Mouse (Mus musculus): ENCODE measurements around the gene Avpr1b.

The Avpr1b gene

DNA sequence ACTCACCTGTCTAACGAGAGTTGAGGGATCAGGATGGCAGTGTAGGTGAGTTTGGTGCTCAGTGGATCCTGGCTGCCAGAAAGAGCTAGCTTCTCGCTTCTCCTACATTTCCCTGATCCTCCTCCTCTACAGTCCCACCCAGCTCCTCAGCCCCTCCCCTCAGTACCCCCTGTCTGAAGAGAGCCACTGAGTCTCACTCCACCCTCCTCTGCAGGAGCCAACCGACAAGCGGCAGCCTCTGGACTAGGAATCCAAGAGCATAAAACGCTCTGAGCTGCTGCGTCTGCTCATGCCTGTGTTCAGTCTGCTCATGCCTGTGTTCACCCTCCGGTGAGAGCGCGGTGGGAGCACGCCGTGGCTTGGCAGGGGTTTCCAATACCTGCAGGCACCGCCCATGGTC, at the start of gene Avpr1b:
Gene Avpr1b (plus strand): TSS at position 335 of the 400 bp plus-strand sequence.
- DNase-seq (ENCODE audit: low read depth, low spot score) = no peak

- DNase-seq (ENCODE audit: low read depth, low spot score) = no peak
These were observed 47.1 kb upstream of the Avpr1b start for GRCm38 (mm10) chr1:131551956-131552355.

DNA sequence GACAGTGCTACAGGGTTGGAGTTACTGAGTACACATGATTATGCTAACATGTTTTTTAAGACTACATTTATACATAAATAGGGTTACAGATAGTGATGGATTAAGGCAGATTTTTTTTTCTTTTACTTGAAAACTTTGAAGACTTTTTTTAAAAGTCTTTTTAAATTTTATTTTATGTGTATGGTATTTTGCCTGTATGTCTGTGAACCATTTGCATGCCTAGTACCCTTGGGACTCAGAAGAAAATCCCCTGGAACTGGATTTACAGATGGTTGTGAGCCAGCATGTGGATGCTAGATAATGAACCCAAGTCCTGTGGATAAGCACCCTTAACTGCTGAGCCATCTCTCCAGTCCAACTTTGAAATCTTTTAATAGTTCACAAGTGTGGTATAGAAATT, 45.6 kb upstream of the Avpr1b start:
- DNase-seq (ENCODE audit: low read depth, low spot score) = no peak

DNA sequence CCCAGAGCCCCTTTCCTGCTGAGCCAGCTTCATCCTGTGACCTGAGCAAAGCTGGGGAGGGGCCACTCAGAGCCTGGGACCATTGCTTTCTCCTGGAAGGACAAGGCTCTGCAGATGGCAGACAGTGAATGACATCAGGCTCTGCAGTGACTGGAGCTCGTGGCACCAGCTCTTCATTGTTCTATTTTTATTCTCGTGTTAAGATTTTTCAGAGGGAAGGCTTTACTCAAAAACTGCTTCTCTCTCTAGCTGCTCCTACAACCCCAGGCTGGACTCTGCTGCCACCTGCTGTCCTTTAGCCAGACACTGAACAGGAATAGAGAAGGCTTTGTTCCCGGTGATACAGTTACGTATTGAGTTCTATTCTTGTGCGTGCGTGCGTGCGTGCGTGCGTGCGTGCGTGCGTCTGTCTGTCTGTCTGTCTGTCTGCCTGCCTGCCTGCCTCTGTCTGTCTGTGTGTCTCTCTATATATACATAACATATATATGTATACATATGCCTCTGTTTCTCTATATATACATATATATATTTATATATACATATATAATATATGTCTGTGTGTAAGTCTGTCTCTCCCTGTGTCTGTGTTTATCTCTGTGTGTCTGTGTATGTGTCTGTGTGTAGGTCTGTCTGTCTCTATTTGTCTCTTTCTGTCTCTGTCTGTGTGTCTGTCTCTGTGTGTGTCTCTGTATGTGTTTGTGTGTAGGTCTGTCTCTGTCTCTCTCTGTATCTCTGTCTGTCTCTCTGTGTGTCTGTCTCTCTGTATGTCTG, 43.8 kb upstream of the Avpr1b start:
- DNase-seq (ENCODE audit: low read depth, low spot score) = peak; percentile 86

DNA sequence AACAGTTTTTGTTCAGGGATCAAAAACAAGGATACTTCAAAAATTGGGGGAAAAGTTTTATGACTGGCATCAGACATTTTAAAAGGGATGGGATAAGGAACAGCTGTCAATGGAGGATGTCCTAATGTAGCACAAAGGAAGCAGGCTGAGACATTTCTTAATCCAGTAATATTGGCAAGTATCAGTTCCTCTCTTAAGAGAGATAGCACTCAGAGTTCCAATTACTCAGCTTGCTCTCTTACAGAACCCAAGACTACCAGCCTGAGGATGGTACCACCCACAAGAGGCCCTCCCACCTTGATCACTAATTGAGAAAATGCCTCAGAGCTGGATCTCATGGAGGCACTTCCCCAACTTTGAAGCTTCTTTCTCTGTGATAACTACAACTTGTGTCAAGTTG, 38.5 kb upstream of the Avpr1b start:
- peak; percentile 16 for DNase-seq (ENCODE audit: low read depth, low spot score)

GRCm38 (mm10) chr1:131562081-131562480, 37.0 kb upstream of the Avpr1b start:
- no peak for DNase-seq (ENCODE audit: low read depth, low spot score)

GRCm38 (mm10) chr1:131566056-131566455, 33.0 kb upstream of the Avpr1b start:
- DNase-seq (ENCODE audit: low read depth, low spot score) = peak; percentile 31

DNA sequence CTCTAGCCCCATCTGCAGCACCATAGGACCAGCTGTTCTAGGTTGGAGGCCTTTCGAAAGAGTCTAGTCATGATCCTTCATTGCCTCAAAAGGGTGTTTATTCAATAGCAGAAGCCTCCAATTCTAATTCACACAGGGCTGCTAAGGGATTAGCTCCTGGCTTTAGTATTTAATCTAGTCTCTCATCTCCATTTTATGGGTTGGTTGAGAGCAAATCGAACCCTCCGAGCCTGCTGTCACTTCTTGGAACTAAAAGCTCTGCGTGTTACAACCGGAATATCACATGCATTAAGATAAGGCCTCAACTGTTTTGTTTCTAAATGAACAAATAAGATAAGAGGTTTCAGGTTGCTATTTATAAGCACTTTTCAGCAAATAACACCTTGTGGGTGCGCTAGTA, 29.3 kb upstream of the Avpr1b start:
- DNase-seq (ENCODE audit: low read depth, low spot score) = no peak

GRCm38 (mm10) chr1:131570391-131570790, 28.6 kb upstream of the Avpr1b start:
- no peak for DNase-seq (ENCODE audit: low read depth, low spot score)

- DNase-seq (ENCODE audit: low read depth, low spot score) = peak; percentile 43
These were observed 25.3 kb upstream of the Avpr1b start for GRCm38 (mm10) chr1:131573721-131574120.

GRCm38 (mm10) chr1:131578943-131579680, 19.9 kb upstream of the Avpr1b start:
- DNase-seq (ENCODE audit: low read depth, low spot score) = no peak

GRCm38 (mm10) chr1:131580389-131580788, 18.6 kb upstream of the Avpr1b start:
- DNase-seq (ENCODE audit: low read depth, low spot score) = no peak

GRCm38 (mm10) chr1:131583598-131583997, 15.4 kb upstream of the Avpr1b start:
- DNase-seq (ENCODE audit: low read depth, low spot score) = peak; percentile 4

DNA sequence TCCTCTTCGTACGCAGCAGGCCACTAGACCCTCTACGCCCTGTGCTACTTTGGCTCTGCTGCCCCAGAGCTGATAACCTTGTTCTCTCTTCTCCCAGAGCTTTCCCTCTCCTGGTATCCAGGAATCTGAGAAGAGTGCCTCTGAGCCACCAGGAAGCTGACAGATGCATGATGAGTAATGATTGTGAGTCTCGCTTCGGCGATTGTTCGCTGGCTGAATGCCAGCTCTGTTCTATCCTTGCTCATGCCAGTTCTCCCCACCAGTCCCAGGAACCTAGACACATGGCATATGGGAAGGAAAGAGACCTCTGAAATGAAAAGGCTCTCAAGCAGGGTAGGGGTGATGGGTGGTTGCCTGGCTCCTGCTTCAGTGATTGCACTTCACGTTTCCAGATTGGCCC, 12.2 kb upstream of the Avpr1b start:
- no peak for DNase-seq (ENCODE audit: low read depth, low spot score)

DNA sequence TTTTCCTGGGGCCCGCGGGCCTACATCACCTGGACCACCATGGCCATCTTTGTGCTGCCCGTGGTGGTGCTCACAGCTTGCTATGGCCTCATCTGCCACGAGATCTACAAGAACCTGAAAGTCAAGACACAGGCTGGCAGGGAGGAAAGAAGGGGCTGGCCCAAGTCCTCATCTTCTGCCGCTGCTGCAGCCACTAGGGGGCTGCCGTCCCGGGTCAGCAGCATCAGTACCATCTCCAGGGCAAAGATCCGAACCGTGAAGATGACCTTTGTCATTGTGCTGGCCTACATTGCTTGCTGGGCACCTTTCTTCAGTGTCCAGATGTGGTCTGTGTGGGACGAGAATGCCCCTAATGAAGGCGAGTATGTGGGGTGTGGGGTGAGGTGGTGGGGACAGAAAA, 1.3 kb downstream of the Avpr1b start:
- DNase-seq (ENCODE audit: low read depth, low spot score) = peak; percentile 32

DNA sequence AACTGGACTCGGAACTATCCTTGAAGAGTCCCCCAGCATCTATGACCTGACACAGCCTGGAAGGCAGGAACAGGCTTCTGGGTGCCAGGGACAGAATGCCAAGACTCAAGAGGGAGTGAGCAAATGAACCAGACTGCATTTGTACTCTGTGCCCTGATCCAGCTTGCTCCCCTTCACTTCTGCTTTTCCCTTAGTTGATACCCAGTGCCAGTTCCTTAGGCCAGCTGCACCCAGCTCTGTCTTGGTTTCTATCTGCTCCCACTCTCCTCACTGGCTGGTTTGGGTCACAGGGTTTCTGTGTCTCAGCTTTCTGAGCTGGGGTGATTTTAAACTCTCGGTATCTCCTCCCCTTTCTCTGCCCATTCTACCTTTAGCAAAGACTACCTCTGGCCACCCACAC, 7.7 kb downstream of the Avpr1b start:
- no peak for DNase-seq (ENCODE audit: low read depth, low spot score)

DNA sequence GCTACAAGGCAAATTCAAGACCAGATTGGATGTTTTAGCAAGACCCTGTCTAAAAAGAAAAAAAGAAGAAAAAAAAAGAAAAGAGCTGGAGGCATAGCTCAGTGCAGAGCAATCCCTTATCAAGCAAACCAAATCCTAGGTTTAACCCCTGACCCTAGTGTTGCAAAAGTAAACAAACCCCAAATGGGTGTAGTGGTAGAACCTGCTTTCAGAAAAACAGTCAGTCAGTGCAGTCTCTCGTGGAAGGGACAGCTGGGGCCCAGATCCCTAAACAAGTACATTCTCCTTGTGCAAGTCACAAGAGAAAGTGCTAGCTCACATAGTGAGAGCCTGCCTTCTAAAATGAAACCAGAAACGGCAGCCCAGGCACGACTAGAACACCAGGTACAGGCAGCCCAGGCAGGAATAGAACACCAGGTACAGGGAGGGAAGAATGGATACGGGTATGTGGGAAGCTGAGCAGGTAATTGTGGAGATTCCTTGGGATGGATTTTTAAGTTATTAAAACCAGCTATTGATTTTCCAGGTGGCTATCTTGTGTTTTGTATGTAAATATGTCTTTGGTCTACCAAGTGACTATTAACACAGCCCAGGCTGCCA, 13.6 kb downstream of the Avpr1b start:
- no peak for DNase-seq (ENCODE audit: low read depth, low spot score)

GRCm38 (mm10) chr1:131613361-131614133, 14.5 kb downstream of the Avpr1b start:
- DNase-seq (ENCODE audit: low read depth, low spot score) = peak; percentile 77

GRCm38 (mm10) chr1:131614641-131615040, 15.6 kb downstream of the Avpr1b start:
- DNase-seq (ENCODE audit: low read depth, low spot score) = no peak

- DNase-seq (ENCODE audit: low read depth, low spot score) = no peak
These were observed 17.1 kb downstream of the Avpr1b start for GRCm38 (mm10) chr1:131616131-131616530.

GRCm38 (mm10) chr1:131616546-131617220, 17.6 kb downstream of the Avpr1b start:
- no peak for DNase-seq (ENCODE audit: low read depth, low spot score)

Data from A20 (cell line).